Mouse (Mus musculus) neural tube, embryonic 13.5 days (tissue): Measurements from ENCODE around the gene Rmdn3. TPM values are rescaled to one million over a fixed set of nuclear protein-coding genes. Genes with fewer than 3 reads are reported as not detected.

ENCODE experiments used
- ATAC-seq: fragments of 200-750 bp; cut with Nextera tagmentation; 2 replicates; pipeline ENCODE4 v1.8.0; 2017; ENCODE audit warnings: low read depth, mild to moderate bottlenecking, moderate TSS enrichment, moderate library complexity
- H3K27ac ChIP-seq: fragments of 300-500 bp; sonication (generic); replicated peaks from 2 replicates; pipeline ENCODE4 v1.5.1; 2015; ENCODE audit warnings: moderate library complexity, mild to moderate bottlenecking, inconsistent platforms
- H3K27me3 ChIP-seq: fragments of 300-500 bp; sonication (generic); 2 replicates; pipeline ENCODE4 v1.6.1; 2015; ENCODE audit warnings: mild to moderate bottlenecking, inconsistent platforms
- H3K36me3 ChIP-seq: fragments of 300-500 bp; sonication (generic); 2 replicates; pipeline ENCODE4 v1.6.1; 2015; ENCODE audit warnings: mild to moderate bottlenecking, inconsistent platforms
- H3K4me1 ChIP-seq: fragments of 300-500 bp; sonication (generic); replicated peaks from 2 replicates; pipeline ENCODE4 v1.6.1; 2015; ENCODE audit warnings: inconsistent platforms
- H3K4me2 ChIP-seq: fragments of 300-500 bp; sonication (generic); 2 replicates; pipeline ENCODE4 v1.6.1; 2015; ENCODE audit warnings: inconsistent platforms, mild to moderate bottlenecking, moderate library complexity
- H3K4me3 ChIP-seq: fragments of 300-500 bp; sonication (generic); 2 replicates; pipeline ENCODE4 v1.5.1; 2015; ENCODE audit warnings: mild to moderate bottlenecking, inconsistent platforms
- H3K9ac ChIP-seq: fragments of 300-500 bp; sonication (generic); 2 replicates; pipeline ENCODE4 v1.6.1; 2015; ENCODE audit warnings: moderate library complexity, mild to moderate bottlenecking, inconsistent platforms
- H3K9me3 ChIP-seq: fragments of 300-500 bp; sonication (generic); 2 replicates; pipeline ENCODE4 v1.6.1; 2016; ENCODE audit warnings: inconsistent platforms
- WGBS: fragments of 180-500 bp; shearing (Covaris S2); methylation state at CpG from one replicate; pipeline ENCODE4 v1.1.7; 2015; 5-methylcytosine and 5-hydroxymethylcytosine counted together
- polyA plus RNA-seq: library from polyadenylated mRNA; unstranded; fragments of >200 nt; fragmentation: Nextera tagmentation; extraction: Ambion mirVana; gene quantifications from 2 replicates; pipeline ENCODE4 v1.2.1, GENCODE M21; 2015

The Rmdn3 gene
- 42.3 and 43.9 TPM in 2 replicates for polyA plus RNA-seq

DNA sequence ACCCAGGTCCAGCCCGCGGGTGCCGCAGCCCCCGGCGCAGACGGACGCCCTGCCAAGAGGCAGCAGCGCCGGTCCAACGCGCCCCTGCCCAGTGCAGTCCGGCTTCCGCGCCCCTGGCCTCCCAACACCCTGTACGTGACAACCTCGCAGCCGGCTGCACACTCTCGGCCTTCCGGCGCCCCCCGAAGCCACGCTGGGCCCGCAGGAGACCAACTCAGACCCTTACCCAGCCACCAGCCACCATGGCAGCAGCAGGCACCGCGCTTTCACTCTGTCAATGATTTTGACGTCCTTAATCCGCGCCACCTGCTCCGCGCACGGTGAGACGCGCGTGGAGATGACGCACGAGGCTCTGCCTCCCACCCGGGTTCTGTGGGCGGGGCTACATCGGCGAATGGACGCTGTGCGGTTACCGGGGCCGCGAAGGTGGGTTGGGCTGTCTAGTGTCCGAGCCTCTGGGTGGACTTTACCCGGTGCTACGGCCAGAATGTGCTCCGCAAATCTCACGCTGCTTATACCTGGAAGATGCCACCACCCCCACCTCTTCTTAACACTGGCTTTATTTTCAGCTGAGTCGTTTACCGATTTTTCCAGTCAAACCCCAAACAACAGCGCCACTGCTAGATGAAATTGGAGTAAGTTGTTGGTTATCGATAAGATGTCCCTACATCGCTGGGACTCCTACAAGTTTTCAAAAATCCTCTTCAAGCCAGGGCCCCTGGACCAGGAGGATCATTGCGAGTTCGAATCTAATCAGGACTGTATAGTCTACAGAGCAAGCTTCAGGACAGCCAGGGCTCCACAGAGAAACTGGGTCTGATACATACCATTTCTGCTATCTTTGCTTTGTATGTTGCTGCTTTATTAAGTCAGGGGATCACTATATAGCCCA is at the start of gene Rmdn3:
Gene Rmdn3, minus strand, starts transcription at position 354 of the 892 bp plus-strand sequence.
- Histone ChIP-seq H3K9me3 (no peaks in the 10 kb centered on the region), H3K4me3 (peak within 1 kb of the TSS; percentile 98), H3K36me3 (peaks cover 23% of the 10 kb centered on the region), H3K4me2 (peak within 1 kb of the TSS; percentile 98), H3K27ac (peak within 1 kb of the TSS; percentile 79), H3K27me3 (no peaks in the 10 kb centered on the region), H3K4me1 (peaks cover 23% of the 10 kb centered on the region), H3K9ac (peak within 1 kb of the TSS; percentile 92)
- WGBS = under 1% methylated on average over 53 of the region's 57 CpGs
- ATAC-seq = peak; percentile 90

- WGBS = 78% methylated on average over 4 of the region's 4 CpGs
Measured at GRCm38 (mm10) chr2:119203871-119204460, 47.1 kb upstream of the Rmdn3 start.

DNA sequence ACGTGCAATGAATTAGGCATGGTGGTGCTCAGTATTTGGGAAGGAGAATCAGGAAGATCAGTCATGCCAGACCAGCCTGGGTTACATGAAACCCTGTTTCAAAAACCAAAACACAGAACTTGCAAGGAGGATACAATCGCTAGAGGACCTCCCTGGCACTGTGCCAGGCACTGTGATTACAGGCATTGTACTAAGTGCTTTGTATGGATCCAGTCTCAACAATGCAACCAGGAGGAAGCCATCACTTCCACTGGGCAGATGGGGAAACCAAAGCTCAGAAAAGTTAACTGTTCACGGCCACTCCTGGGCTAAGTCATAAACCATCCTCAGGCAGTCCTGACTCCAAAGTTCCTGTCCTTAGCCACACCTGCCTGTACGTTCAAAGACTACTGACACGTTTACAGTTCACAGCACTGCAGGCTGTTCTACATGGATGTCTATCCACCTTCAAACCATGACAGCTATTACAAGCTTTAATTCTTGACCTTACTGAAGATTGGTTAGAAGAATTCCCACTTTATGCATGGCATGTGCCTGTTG is 46.1 kb upstream of the Rmdn3 start:
- H3K4me2 ChIP-seq = no peak overlapping the region
- H3K27me3 ChIP-seq = no peaks in the 10 kb centered on the region
- no peak for ATAC-seq
- H3K36me3 ChIP-seq = no peaks in the 10 kb centered on the region
- no peak overlapping the region for H3K4me3 ChIP-seq
- no peak overlapping the region for H3K9ac ChIP-seq
- 56% methylated on average over 5 of the region's 5 CpGs for WGBS
- H3K27ac ChIP-seq = no peak overlapping the region
- H3K4me1 ChIP-seq = peaks cover 23% of the 10 kb centered on the region
- no peaks in the 10 kb centered on the region for H3K9me3 ChIP-seq

More at GRCm38 (mm10) chr2:119203871-119204460, 47.1 kb upstream of the Rmdn3 start:
- no peak overlapping the region for H3K27ac ChIP-seq
- no peaks in the 10 kb centered on the region for H3K9me3 ChIP-seq
- no peak overlapping the region for H3K4me2 ChIP-seq
- no peaks in the 10 kb centered on the region for H3K36me3 ChIP-seq
- ATAC-seq = no peak
- H3K27me3 ChIP-seq = no peaks in the 10 kb centered on the region
- peaks cover 20% of the 10 kb centered on the region for H3K4me1 ChIP-seq
- no peak overlapping the region for H3K9ac ChIP-seq
- no peak overlapping the region for H3K4me3 ChIP-seq

- ATAC-seq = no peak
- WGBS = 70% methylated on average over 3 of the region's 3 CpGs
- no peaks in the 10 kb centered on the region for H3K27me3 ChIP-seq
- no peak overlapping the region for H3K4me2 ChIP-seq
- H3K9me3 ChIP-seq = no peaks in the 10 kb centered on the region
- H3K4me1 ChIP-seq = peaks cover 15% of the 10 kb centered on the region
- H3K36me3 ChIP-seq = no peaks in the 10 kb centered on the region
- no peak overlapping the region for H3K9ac ChIP-seq
- no peak overlapping the region for H3K4me3 ChIP-seq
- H3K27ac ChIP-seq = no peak overlapping the region
Measured at GRCm38 (mm10) chr2:119198934-119199333, 42.1 kb upstream of the Rmdn3 start.

DNA sequence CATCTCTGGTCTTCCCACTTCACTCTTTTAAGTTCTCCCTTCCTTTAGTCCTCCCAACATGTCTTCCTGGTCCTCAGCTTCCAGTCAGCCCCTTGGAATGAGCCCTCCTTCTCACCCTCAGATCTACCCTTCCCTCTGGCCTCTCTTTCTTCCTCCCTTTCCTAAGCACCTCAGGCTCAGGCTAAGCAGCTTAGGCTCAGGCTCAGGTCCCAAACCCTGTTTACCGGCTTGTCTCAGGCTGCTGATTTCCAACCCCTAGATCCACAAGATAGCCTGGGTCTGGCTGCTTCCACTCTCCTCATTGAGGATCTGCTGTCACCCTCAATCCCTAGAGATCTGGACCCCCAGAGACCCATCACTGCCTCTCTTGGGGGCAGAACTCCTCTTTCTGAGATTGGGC is 41.2 kb upstream of the Rmdn3 start:
- ATAC-seq = no peak
- H3K4me2 ChIP-seq = no peak overlapping the region
- no peaks in the 10 kb centered on the region for H3K36me3 ChIP-seq
- peaks cover 7% of the 10 kb centered on the region for H3K4me1 ChIP-seq
- H3K9me3 ChIP-seq = no peaks in the 10 kb centered on the region
- WGBS = 71% methylated on average over 1 of the region's 1 CpGs
- no peak overlapping the region for H3K4me3 ChIP-seq
- no peak overlapping the region for H3K9ac ChIP-seq
- H3K27me3 ChIP-seq = no peaks in the 10 kb centered on the region
- H3K27ac ChIP-seq = no peak overlapping the region

DNA sequence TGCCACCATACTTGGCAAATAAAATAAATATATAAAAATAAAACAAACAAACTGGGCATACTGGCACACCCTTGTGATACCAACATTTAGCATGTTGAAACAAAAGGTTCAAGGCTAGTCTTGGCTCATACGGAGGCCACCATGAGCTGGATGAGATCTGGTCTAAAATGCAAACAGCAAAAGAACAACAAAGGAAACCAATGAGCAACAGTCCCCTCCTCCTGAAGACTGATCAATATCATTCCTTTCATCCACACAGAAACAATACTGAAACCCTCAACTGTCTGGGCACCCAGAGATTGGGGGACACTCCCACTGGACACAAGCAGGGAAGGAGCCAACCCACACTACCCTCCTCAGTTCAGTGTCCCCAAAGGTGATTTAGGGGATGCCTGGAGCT is 40.7 kb upstream of the Rmdn3 start:
- ATAC-seq = no peak
- H3K27me3 ChIP-seq = no peaks in the 10 kb centered on the region
- no peak overlapping the region for H3K27ac ChIP-seq
- H3K4me3 ChIP-seq = no peak overlapping the region
- H3K36me3 ChIP-seq = no peaks in the 10 kb centered on the region
- peaks cover 4% of the 10 kb centered on the region; the same call in 1 of the 2 replicates for H3K4me1 ChIP-seq
- H3K9me3 ChIP-seq = no peaks in the 10 kb centered on the region
- H3K9ac ChIP-seq = no peak overlapping the region
- WGBS = 90% methylated on average over 1 of the region's 1 CpGs
- no peak overlapping the region for H3K4me2 ChIP-seq

- H3K36me3 ChIP-seq = no peaks in the 10 kb centered on the region
- no peaks in the 10 kb centered on the region for H3K27me3 ChIP-seq
- H3K4me2 ChIP-seq = no peak overlapping the region
- no peak overlapping the region for H3K9ac ChIP-seq
- no peak for ATAC-seq
- no peaks in the 10 kb centered on the region for H3K9me3 ChIP-seq
- peaks cover 4% of the 10 kb centered on the region; the same call in 1 of the 2 replicates for H3K4me1 ChIP-seq
- H3K4me3 ChIP-seq = no peak overlapping the region
- WGBS = 33% methylated on average over 4 of the region's 4 CpGs
- no peak overlapping the region for H3K27ac ChIP-seq
Measured at GRCm38 (mm10) chr2:119196316-119197108, 39.7 kb upstream of the Rmdn3 start.

GRCm38 (mm10) chr2:119194140-119194539 is 37.3 kb upstream of the Rmdn3 start:
- Histone ChIP-seq H3K4me3 (no peak overlapping the region), H3K4me2 (no peak overlapping the region), H3K9ac (no peak overlapping the region), H3K4me1 (peaks cover 6% of the 10 kb centered on the region), H3K27ac (no peak overlapping the region), H3K27me3 (no peaks in the 10 kb centered on the region), H3K9me3 (no peaks in the 10 kb centered on the region), H3K36me3 (no peaks in the 10 kb centered on the region)
- WGBS = 94% methylated on average over 5 of the region's 5 CpGs
- ATAC-seq = no peak

DNA sequence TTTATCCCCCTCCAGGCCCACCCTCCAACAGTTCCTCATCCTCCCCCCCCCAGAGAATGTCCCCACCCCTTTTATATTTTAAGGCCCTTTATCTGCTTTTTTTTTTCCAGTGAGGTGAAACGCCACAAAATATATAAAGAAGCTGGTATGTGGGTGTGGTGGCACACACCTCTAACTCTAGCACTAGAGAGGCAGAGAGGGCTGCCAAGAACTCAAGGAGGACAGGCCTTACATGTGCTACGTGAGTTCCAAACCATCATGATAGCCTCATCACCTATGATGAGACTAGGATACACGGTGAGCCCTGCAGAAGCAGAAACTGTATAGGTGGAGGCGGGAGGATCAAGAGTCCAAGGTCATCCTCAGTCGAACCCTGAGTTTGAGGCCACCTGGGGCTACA is 34.1 kb upstream of the Rmdn3 start:
- ATAC-seq = no peak
- Histone ChIP-seq H3K4me3 (no peak overlapping the region), H3K27ac (no peak overlapping the region), H3K4me2 (no peak overlapping the region), H3K4me1 (peaks cover 8% of the 10 kb centered on the region; the same call in 1 of the 2 replicates), H3K36me3 (peaks cover 2% of the 10 kb centered on the region; the same call in 1 of the 2 replicates), H3K27me3 (no peaks in the 10 kb centered on the region), H3K9ac (no peak overlapping the region), H3K9me3 (no peaks in the 10 kb centered on the region)
- WGBS = 88% methylated on average over 5 of the region's 5 CpGs

GRCm38 (mm10) chr2:119189029-119189710 is 32.3 kb upstream of the Rmdn3 start:
- peak overlapping the region; percentile 29 for H3K4me3 ChIP-seq
- H3K9ac ChIP-seq = 0 out of 2 replicates have a peak overlapping the region, but pooled peaks have one; percentile 36
- WGBS = 11% methylated on average over 15 of the region's 15 CpGs

DNA sequence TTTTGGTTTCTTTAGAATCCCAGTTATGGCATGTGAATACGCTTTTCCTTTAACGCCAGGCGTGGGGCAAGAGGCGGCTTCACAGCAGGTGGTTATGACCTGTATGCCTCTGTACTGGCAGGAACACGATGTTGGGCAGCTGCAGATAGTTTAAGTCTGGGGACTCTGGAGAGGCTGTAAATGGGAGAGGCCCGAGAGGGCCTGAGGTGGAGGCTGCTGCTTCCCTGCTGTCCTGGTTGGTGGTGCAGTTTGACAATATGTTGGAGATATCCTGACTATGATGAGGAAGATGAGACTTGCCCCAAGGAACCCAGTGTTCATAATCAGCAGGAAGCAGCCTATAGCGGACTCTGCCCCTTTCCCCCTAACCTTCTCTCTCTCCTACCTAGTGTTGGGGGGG is 26.1 kb upstream of the Rmdn3 start:
- Histone ChIP-seq H3K27ac (no peak overlapping the region), H3K4me2 (no peak overlapping the region), H3K27me3 (no peaks in the 10 kb centered on the region), H3K9me3 (no peaks in the 10 kb centered on the region), H3K4me3 (no peak overlapping the region), H3K4me1 (no peaks in the 10 kb centered on the region), H3K9ac (no peak overlapping the region), H3K36me3 (peaks cover 67% of the 10 kb centered on the region)
- 70% methylated on average over 7 of the region's 7 CpGs for WGBS
- no peak for ATAC-seq

More at GRCm38 (mm10) chr2:119189029-119189710, 32.3 kb upstream of the Rmdn3 start:
- H3K27me3 ChIP-seq = no peaks in the 10 kb centered on the region
- peaks cover 8% of the 10 kb centered on the region; the same call in 1 of the 2 replicates for H3K4me1 ChIP-seq
- peak overlapping the region; percentile 60 for H3K4me2 ChIP-seq
- H3K9me3 ChIP-seq = no peaks in the 10 kb centered on the region
- peak; percentile 90 for ATAC-seq
- peaks cover 16% of the 10 kb centered on the region for H3K36me3 ChIP-seq
- H3K27ac ChIP-seq = no peak overlapping the region
